Mouse (Mus musculus): ENCODE measurements around the gene Wdr86. TPM values are rescaled to one million over a fixed set of nuclear protein-coding genes. Genes with fewer than 3 reads are reported as not detected.

Wdr86 gene
- polyA plus RNA-seq, 1 experiment from 2014 or later: 58.6 TPM

DNA sequence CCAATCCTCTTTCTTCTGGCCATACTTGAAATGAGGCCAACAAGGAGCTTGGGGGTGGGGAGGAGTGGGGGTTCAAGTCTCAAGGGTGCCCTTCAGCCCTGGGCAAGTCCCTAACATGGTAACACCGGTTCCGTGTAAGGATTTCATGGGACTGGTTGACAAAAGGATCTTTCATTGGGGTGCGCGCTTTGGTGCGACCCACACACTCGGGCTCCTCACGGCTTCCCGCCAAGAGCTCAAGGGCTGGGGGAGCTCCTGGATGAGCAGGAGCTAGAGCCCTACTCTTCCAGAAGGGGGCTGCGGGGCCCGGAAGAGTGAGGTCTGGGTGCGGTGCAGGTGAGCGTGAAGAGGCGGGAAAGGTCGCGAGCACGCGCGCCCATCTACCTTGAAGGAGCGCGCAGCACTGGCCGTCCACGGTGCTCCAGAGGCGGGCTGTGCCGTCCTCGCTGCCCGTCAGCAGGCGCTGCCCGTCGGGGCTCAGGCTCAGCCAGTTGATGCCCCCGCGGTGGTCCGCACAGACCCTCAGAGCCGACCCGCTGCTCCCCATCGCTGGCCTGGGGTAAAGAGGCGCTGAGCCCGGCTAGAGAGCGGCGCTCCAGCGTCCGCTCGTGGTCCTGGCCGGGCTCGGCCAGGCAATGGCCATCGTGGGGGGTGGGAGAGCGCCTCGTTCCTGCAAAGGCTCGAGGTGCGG, 585 bp downstream of the Wdr86 start:
- Histone ChIP-seq H3K27me3 (replicated peaks; ENCODE audit: low read depth, poor library complexity, severe bottlenecking) (peaks cover 33% of the 10 kb centered on the region), H3K4me3 (peak overlapping the region; percentile 73), H3K9me3 (no peaks in the 10 kb centered on the region), H3K36me3 (replicated peaks) (peaks cover 27% of the 10 kb centered on the region), H3K4me1 (peaks cover 75% of the 10 kb centered on the region), H3K27ac (replicated peaks) (peak overlapping the region; percentile 97)
- 1% methylated on average over 49 of the region's 49 CpGs for WGBS
- DNase-seq (ENCODE audit: low spot score): peak; percentile 58

GRCm38 (mm10) chr5:24726901-24727836, 3.4 kb downstream of the Wdr86 start:
- Histone ChIP-seq H3K9me3 (no peaks in the 10 kb centered on the region), H3K4me3 (no peak overlapping the region), H3K27me3 (replicated peaks; ENCODE audit: low read depth, poor library complexity, severe bottlenecking) (peaks cover 32% of the 10 kb centered on the region), H3K4me1 (peaks cover 64% of the 10 kb centered on the region), H3K27ac (replicated peaks) (no peak overlapping the region), H3K36me3 (replicated peaks) (peaks cover 53% of the 10 kb centered on the region)
- WGBS: 77% methylated on average over 12 of the region's 12 CpGs
- DNase-seq (ENCODE audit: low spot score): no peak

- peak overlapping the region; percentile 24 for H3K27ac ChIP-seq (replicated peaks)
- no peak overlapping the region for H3K4me3 ChIP-seq
- no peak for DNase-seq (ENCODE audit: low spot score)
- H3K4me1 ChIP-seq: peaks cover 51% of the 10 kb centered on the region
- no peaks in the 10 kb centered on the region for H3K9me3 ChIP-seq
- H3K27me3 ChIP-seq (replicated peaks; ENCODE audit: low read depth, poor library complexity, severe bottlenecking): peaks cover 19% of the 10 kb centered on the region
- H3K36me3 ChIP-seq (replicated peaks): peaks cover 66% of the 10 kb centered on the region
- 78% methylated on average over 6 of the region's 6 CpGs for WGBS
Observed at GRCm38 (mm10) chr5:24725897-24726296, 4.6 kb downstream of the Wdr86 start.

GRCm38 (mm10) chr5:24724805-24725204, 5.7 kb downstream of the Wdr86 start:
- Histone ChIP-seq H3K27me3 (replicated peaks; ENCODE audit: low read depth, poor library complexity, severe bottlenecking) (peaks cover 8% of the 10 kb centered on the region), H3K27ac (replicated peaks) (peak overlapping the region; percentile 74), H3K4me1 (peaks cover 40% of the 10 kb centered on the region), H3K9me3 (no peaks in the 10 kb centered on the region), H3K4me3 (peak overlapping the region; percentile 19; the same call in 1 of the 2 replicates), H3K36me3 (replicated peaks) (peaks cover 73% of the 10 kb centered on the region)
- WGBS: 58% methylated on average over 5 of the region's 5 CpGs
- peak; percentile 55 for DNase-seq (ENCODE audit: low spot score)

GRCm38 (mm10) chr5:24724270-24724634, 6.3 kb downstream of the Wdr86 start:
- peaks cover 3% of the 10 kb centered on the region for H3K27me3 ChIP-seq (replicated peaks; ENCODE audit: low read depth, poor library complexity, severe bottlenecking)
- H3K27ac ChIP-seq (replicated peaks): peak overlapping the region; percentile 74
- WGBS: 92% methylated on average over 5 of the region's 5 CpGs
- H3K36me3 ChIP-seq (replicated peaks): peaks cover 79% of the 10 kb centered on the region
- no peak overlapping the region for H3K4me3 ChIP-seq
- H3K4me1 ChIP-seq: peaks cover 35% of the 10 kb centered on the region
- no peaks in the 10 kb centered on the region for H3K9me3 ChIP-seq
- no peak for DNase-seq (ENCODE audit: low spot score)

DNA sequence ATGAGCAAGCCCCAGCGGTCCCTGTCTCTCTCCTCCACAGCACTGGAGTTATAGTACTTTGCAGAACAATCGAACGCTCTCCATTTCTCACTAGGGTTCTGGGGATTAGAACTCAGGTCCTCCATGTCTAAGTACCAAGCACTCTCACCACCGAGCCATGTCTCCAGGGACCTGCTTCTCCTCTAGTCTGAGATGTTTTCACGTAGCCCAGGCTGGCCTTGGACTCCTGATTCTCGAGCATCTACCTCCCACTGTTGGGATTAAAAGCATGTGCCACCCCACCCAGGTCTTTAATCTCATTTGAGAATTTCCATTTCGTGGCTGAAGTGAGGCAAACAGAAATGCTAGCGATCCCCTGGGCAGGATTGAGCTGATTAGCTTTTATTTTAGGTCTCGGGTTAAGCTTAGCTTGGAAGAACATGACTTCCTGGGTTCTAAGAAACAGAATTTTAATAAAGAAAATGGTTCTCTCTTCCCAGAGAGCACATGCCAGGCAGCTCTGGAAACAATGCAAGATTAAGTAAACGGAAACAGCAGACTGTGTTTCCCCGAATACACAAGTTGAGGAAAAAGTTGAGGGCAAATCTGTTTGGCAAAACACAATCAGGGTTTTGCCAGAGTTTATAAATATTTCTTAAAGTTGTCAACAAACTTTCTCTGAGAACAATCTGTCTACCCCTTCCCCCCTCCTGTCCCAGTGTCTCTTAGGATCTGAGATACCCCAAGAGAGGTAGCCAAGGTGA, 6.8 kb downstream of the Wdr86 start:
- WGBS: 84% methylated on average over 11 of the region's 11 CpGs
- no peak for DNase-seq (ENCODE audit: low spot score)
- Histone ChIP-seq H3K27me3 (replicated peaks; ENCODE audit: low read depth, poor library complexity, severe bottlenecking) (no peaks in the 10 kb centered on the region), H3K4me1 (peaks cover 31% of the 10 kb centered on the region), H3K36me3 (replicated peaks) (peaks cover 84% of the 10 kb centered on the region), H3K4me3 (no peak overlapping the region), H3K27ac (replicated peaks) (0 out of 2 replicates have a peak overlapping the region, but pooled peaks have one; percentile 74), H3K9me3 (no peaks in the 10 kb centered on the region)

DNA sequence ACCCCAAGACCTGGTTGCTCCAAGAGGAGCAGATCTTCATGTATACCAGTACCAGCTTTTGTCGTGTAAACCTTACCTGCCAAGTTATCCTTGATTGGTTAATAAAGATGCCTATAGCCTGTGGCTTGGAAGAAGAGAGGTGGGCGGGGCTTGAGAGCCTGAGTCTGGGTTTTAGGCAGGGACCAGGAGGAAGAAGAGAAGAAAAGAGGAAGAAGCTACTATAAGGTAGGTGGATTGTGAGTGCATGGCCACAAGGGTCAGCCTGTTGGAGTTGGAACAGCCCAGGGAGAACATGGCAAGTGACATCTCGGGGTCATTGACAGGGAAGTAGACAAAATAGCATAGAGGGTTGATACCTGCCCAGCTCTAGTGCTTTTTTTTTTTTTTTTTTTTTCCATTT, 10.7 kb downstream of the Wdr86 start:
- Histone ChIP-seq H3K36me3 (replicated peaks) (peaks cover 95% of the 10 kb centered on the region), H3K27me3 (replicated peaks; ENCODE audit: low read depth, poor library complexity, severe bottlenecking) (no peaks in the 10 kb centered on the region), H3K27ac (replicated peaks) (no peak overlapping the region), H3K9me3 (no peaks in the 10 kb centered on the region), H3K4me3 (no peak overlapping the region), H3K4me1 (peaks cover 9% of the 10 kb centered on the region)
- 90% methylated on average over 3 of the region's 3 CpGs for WGBS
- DNase-seq (ENCODE audit: low spot score): no peak

- Histone ChIP-seq H3K9me3 (no peaks in the 10 kb centered on the region), H3K4me1 (no peaks in the 10 kb centered on the region), H3K36me3 (replicated peaks) (peaks cover 96% of the 10 kb centered on the region), H3K27ac (replicated peaks) (no peak overlapping the region), H3K4me3 (no peak overlapping the region), H3K27me3 (replicated peaks; ENCODE audit: low read depth, poor library complexity, severe bottlenecking) (no peaks in the 10 kb centered on the region)
- WGBS: 90% methylated on average over 6 of the region's 6 CpGs
- no peak for DNase-seq (ENCODE audit: low spot score)
Observed at GRCm38 (mm10) chr5:24718076-24718475, 12.5 kb downstream of the Wdr86 start.

DNA sequence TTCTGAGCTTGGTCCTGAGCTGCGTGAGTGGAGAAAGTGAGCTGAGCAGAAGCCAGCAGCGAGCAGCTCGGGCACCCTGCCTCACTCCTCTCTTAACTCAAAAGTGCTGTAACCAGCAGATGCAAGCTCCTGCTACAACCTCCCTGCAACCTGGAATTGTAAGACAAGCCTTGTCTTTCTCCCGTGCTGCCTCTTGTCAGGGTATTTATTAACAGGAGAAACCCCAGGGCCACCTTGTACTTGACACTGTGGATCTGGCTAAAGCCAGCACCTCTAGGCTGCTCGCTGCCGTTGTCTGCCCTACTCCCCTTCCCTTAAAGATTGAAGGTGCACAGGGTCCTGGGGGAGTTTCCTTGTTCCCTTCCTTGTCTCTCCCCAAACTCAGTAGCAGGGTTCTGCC, 16.5 kb downstream of the Wdr86 start:
- Histone ChIP-seq H3K4me3 (no peak overlapping the region), H3K9me3 (peaks cover 10% of the 10 kb centered on the region; the same call in 1 of the 2 replicates), H3K27me3 (replicated peaks; ENCODE audit: low read depth, poor library complexity, severe bottlenecking) (no peaks in the 10 kb centered on the region), H3K36me3 (replicated peaks) (peaks cover 100% of the 10 kb centered on the region), H3K27ac (replicated peaks) (no peak overlapping the region), H3K4me1 (peaks cover 3% of the 10 kb centered on the region; the same call in 1 of the 2 replicates)
- WGBS: 85% methylated on average over 6 of the region's 6 CpGs
- no peak for DNase-seq (ENCODE audit: low spot score)

DNA sequence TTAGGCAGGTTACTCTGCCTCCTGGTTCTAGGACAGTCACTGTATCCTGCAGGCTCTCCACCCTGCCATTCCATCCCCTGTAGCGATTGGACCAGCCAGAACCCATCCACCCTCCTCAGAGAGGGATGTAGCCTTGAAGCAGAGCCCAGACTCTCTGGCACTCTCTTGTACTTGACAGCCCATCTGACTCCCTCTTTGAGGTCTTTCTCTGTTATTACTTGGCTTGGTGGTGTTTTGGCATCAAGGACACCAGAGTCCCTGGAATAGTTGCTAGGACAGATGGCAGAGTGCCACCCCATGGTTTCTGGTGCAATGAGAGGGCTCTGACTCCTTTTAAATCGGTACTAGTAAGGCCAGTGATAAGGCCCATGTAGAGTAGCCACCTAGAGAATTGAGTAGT, 17.3 kb downstream of the Wdr86 start:
- DNase-seq (ENCODE audit: low spot score): no peak
- H3K27ac ChIP-seq (replicated peaks): no peak overlapping the region
- 87% methylated on average over 2 of the region's 2 CpGs for WGBS
- no peak overlapping the region for H3K4me3 ChIP-seq
- H3K9me3 ChIP-seq: peaks cover 10% of the 10 kb centered on the region; the same call in 1 of the 2 replicates
- no peaks in the 10 kb centered on the region for H3K27me3 ChIP-seq (replicated peaks; ENCODE audit: low read depth, poor library complexity, severe bottlenecking)
- peaks cover 3% of the 10 kb centered on the region; the same call in 1 of the 2 replicates for H3K4me1 ChIP-seq
- H3K36me3 ChIP-seq (replicated peaks): peaks cover 100% of the 10 kb centered on the region

GRCm38 (mm10) chr5:24711615-24712014, 18.9 kb downstream of the Wdr86 start:
- WGBS: 96% methylated on average over 6 of the region's 6 CpGs
- H3K36me3 ChIP-seq (replicated peaks): peaks cover 100% of the 10 kb centered on the region
- DNase-seq (ENCODE audit: low spot score): no peak
- no peak overlapping the region for H3K27ac ChIP-seq (replicated peaks)
- peaks cover 3% of the 10 kb centered on the region; the same call in 1 of the 2 replicates for H3K4me1 ChIP-seq
- H3K4me3 ChIP-seq: no peak overlapping the region
- no peaks in the 10 kb centered on the region for H3K27me3 ChIP-seq (replicated peaks; ENCODE audit: low read depth, poor library complexity, severe bottlenecking)
- peaks cover 10% of the 10 kb centered on the region; the same call in 1 of the 2 replicates for H3K9me3 ChIP-seq

- WGBS: 79% methylated on average over 2 of the region's 2 CpGs
- H3K36me3 ChIP-seq (replicated peaks): peaks cover 100% of the 10 kb centered on the region
- H3K4me3 ChIP-seq: no peak overlapping the region
- no peaks in the 10 kb centered on the region for H3K27me3 ChIP-seq (replicated peaks; ENCODE audit: low read depth, poor library complexity, severe bottlenecking)
- peaks cover 3% of the 10 kb centered on the region; the same call in 1 of the 2 replicates for H3K4me1 ChIP-seq
- H3K27ac ChIP-seq (replicated peaks): no peak overlapping the region
- peaks cover 10% of the 10 kb centered on the region; the same call in 1 of the 2 replicates for H3K9me3 ChIP-seq
- no peak for DNase-seq (ENCODE audit: low spot score)
Observed at GRCm38 (mm10) chr5:24709962-24710361, 20.6 kb downstream of the Wdr86 start.

Measured in embryonic facial prominence, embryonic 10.5 days (tissue).